Mouse (Mus musculus) hindbrain, postnatal 0 days (tissue): ENCODE data around the gene Pard3b. TPM values are rescaled to one million over a fixed set of nuclear protein-coding genes. Genes with fewer than 3 reads are reported as not detected.

Experiments
- ATAC-seq: fragments of 200-750 bp; cut with Nextera tagmentation; 2 replicates; pipeline ENCODE4 v1.8.0; 2017; ENCODE audit warnings: mild to moderate bottlenecking, moderate TSS enrichment, moderate library complexity
- DNase-seq: peaks from one replicate; pipeline ENCODE4 v3.0.0-alpha.2; 2015; ENCODE audit warnings: low spot score
- H3K27ac ChIP-seq: fragments of 300-500 bp; sonication (generic); 2 replicates; pipeline ENCODE4 v1.5.1; 2014; ENCODE audit warnings: mild to moderate bottlenecking
- H3K27me3 ChIP-seq: fragments of 300-500 bp; sonication (generic); 2 replicates; pipeline ENCODE4 v1.6.1; 2014; ENCODE audit warnings: low read length, mixed read lengths; ENCODE audit not compliant: insufficient read depth
- H3K36me3 ChIP-seq: fragments of 300-500 bp; sonication (generic); 2 replicates; pipeline ENCODE4 v1.6.1; 2014; ENCODE audit warnings: low read length, mixed read lengths; ENCODE audit not compliant: insufficient read depth
- H3K4me1 ChIP-seq: fragments of 300-500 bp; sonication (generic); 2 replicates; pipeline ENCODE4 v1.6.1; 2014; ENCODE audit warnings: antibody characterized with exemption, low read length, mixed read lengths; ENCODE audit not compliant: insufficient read depth
- H3K4me2 ChIP-seq: fragments of 300-500 bp; sonication (generic); 2 replicates; pipeline ENCODE4 v1.6.1; 2014; ENCODE audit warnings: low read depth, mild to moderate bottlenecking, low read length, moderate library complexity, mixed read lengths
- H3K4me3 ChIP-seq: fragments of 300-500 bp; sonication (generic); 2 replicates; pipeline ENCODE4 v1.5.1; 2014; ENCODE audit warnings: low read length
- H3K9ac ChIP-seq: fragments of 300-500 bp; sonication (generic); replicated peaks from 2 replicates; pipeline ENCODE4 v1.6.1; 2014; ENCODE audit warnings: mild to moderate bottlenecking, low read length, moderate library complexity, mixed read lengths
- H3K9me3 ChIP-seq: fragments of 300-500 bp; sonication (generic); 2 replicates; pipeline ENCODE4 v1.6.1; 2016; ENCODE audit warnings: low read length, mixed read lengths
- CTCF ChIP-seq: IDR thresholded peaks from 2 replicates; pipeline ENCODE4 v1.5.1; 2016; ENCODE audit warnings: antibody characterized with exemption, control low read depth, low read depth
- WGBS: fragments of 180-500 bp; shearing (Covaris S2); extraction: QIAGEN DNeasy Blood & Tissue Kit; methylation state at CpG from one replicate; pipeline ENCODE4 v1.1.7; 2014; 5-methylcytosine and 5-hydroxymethylcytosine counted together
- polyA plus RNA-seq: library from polyadenylated mRNA; unstranded; fragments of >200 nt; fragmentation: Nextera tagmentation; extraction: Ambion mirVana; gene quantifications from 2 replicates; pipeline ENCODE4 v1.2.1, GENCODE M21; 2015
- total RNA-seq: library from RNA; depleted of rRNA; stranded (reverse); fragments of >200 nt; gene quantifications from 2 replicates; pipeline ENCODE4 v1.2.3, GENCODE M21; 2014

Gene Pard3b
- total and polyA plus RNA-seq, 2 experiments from 2014 or later: 5.6 to 9.6 TPM

- DNase-seq (no peak), ATAC-seq (no peak)
- Histone ChIP-seq H3K9me3 (no peaks in the 10 kb centered on the region), H3K4me2 (no peak overlapping the region), H3K27ac (no peak overlapping the region), H3K27me3 (no peaks in the 10 kb centered on the region), H3K4me3 (no peak overlapping the region), H3K9ac (no peak overlapping the region), H3K4me1 (no peaks in the 10 kb centered on the region), H3K36me3 (no peaks in the 10 kb centered on the region)
- WGBS: 84% methylated on average over 3 of the region's 3 CpGs
- no peak for TF ChIP-seq CTCF
These were observed 6.4 kb downstream of the Pard3b start for GRCm38 (mm10) chr1:61645062-61645461.

GRCm38 (mm10) chr1:61649964-61650363 lies 11.3 kb downstream of the Pard3b start:
- Histone ChIP-seq H3K9me3 (no peaks in the 10 kb centered on the region), H3K4me2 (no peak overlapping the region), H3K27me3 (no peaks in the 10 kb centered on the region), H3K9ac (no peak overlapping the region), H3K27ac (no peak overlapping the region), H3K36me3 (no peaks in the 10 kb centered on the region), H3K4me1 (no peaks in the 10 kb centered on the region), H3K4me3 (no peak overlapping the region)
- DNase-seq: no peak
- no peak for ATAC-seq
- no peak for TF ChIP-seq CTCF

GRCm38 (mm10) chr1:61651454-61652271 lies 13.0 kb downstream of the Pard3b start:
- WGBS: 77% methylated on average over 1 of the region's 1 CpGs
- Histone ChIP-seq H3K4me3 (no peak overlapping the region), H3K4me2 (no peak overlapping the region), H3K9me3 (no peaks in the 10 kb centered on the region), H3K4me1 (no peaks in the 10 kb centered on the region), H3K36me3 (no peaks in the 10 kb centered on the region), H3K27me3 (no peaks in the 10 kb centered on the region), H3K27ac (no peak overlapping the region), H3K9ac (no peak overlapping the region)
- ATAC-seq: no peak
- no peak for TF ChIP-seq CTCF
- no peak for DNase-seq

GRCm38 (mm10) chr1:61657760-61658159 lies 19.1 kb downstream of the Pard3b start:
- H3K9me3 ChIP-seq: no peaks in the 10 kb centered on the region
- H3K27me3 ChIP-seq: no peaks in the 10 kb centered on the region
- H3K9ac ChIP-seq: no peak overlapping the region
- no peak for TF ChIP-seq CTCF
- DNase-seq: no peak
- ATAC-seq: no peak
- H3K4me2 ChIP-seq: no peak overlapping the region
- H3K4me3 ChIP-seq: no peak overlapping the region
- no peaks in the 10 kb centered on the region for H3K4me1 ChIP-seq
- H3K27ac ChIP-seq: no peak overlapping the region
- no peaks in the 10 kb centered on the region for H3K36me3 ChIP-seq
- 93% methylated on average over 3 of the region's 3 CpGs for WGBS

GRCm38 (mm10) chr1:61659931-61660330 lies 21.3 kb downstream of the Pard3b start:
- H3K27me3 ChIP-seq: no peaks in the 10 kb centered on the region
- H3K4me2 ChIP-seq: no peak overlapping the region
- H3K4me1 ChIP-seq: no peaks in the 10 kb centered on the region
- H3K4me3 ChIP-seq: no peak overlapping the region
- H3K9me3 ChIP-seq: no peaks in the 10 kb centered on the region
- H3K36me3 ChIP-seq: no peaks in the 10 kb centered on the region
- H3K27ac ChIP-seq: no peak overlapping the region
- DNase-seq (no peak), ATAC-seq (no peak)
- H3K9ac ChIP-seq: no peak overlapping the region
- no peak for TF ChIP-seq CTCF
- 71% methylated on average over 3 of the region's 3 CpGs for whole genome bisulfite sequencing

- Histone ChIP-seq H3K9ac (no peak overlapping the region), H3K27ac (no peak overlapping the region), H3K27me3 (no peaks in the 10 kb centered on the region), H3K4me3 (no peak overlapping the region), H3K4me1 (no peaks in the 10 kb centered on the region), H3K4me2 (no peak overlapping the region), H3K9me3 (no peaks in the 10 kb centered on the region), H3K36me3 (no peaks in the 10 kb centered on the region)
- WGBS: 18% methylated on average over 8 of the region's 8 CpGs
- TF ChIP-seq CTCF: no peak
- ATAC-seq: no peak
- DNase-seq: no peak
These were observed 46.7 kb downstream of the Pard3b start for GRCm38 (mm10) chr1:61685221-61685814.

GRCm38 (mm10) chr1:61685921-61686320 lies 47.3 kb downstream of the Pard3b start:
- ATAC-seq (no peak), DNase-seq (no peak)
- TF ChIP-seq CTCF: no peak
- H3K9me3 ChIP-seq: no peaks in the 10 kb centered on the region
- no peaks in the 10 kb centered on the region for H3K4me1 ChIP-seq
- no peak overlapping the region for H3K9ac ChIP-seq
- no peak overlapping the region for H3K4me3 ChIP-seq
- no peak overlapping the region for H3K27ac ChIP-seq
- H3K27me3 ChIP-seq: no peaks in the 10 kb centered on the region
- WGBS: 64% methylated on average over 1 of the region's 1 CpGs
- no peaks in the 10 kb centered on the region for H3K36me3 ChIP-seq
- H3K4me2 ChIP-seq: no peak overlapping the region
